In genomic region chr10:80114341-80115284, GRCm38 (mm10) we compare ENCODE assay signal across 8 mouse cellular contexts. TPM values are rescaled to one million over a fixed set of nuclear protein-coding genes. Genes with fewer than 3 reads are reported as not detected.
DNase-seq lines count a peak whose midpoint lies in the region; ATAC-seq lines count a peak whose summit lies in the region.

No protein-coding gene starts in this region.

- ATAC-seq in common myeloid progenitor, adult 5-6 weeks (replicated peaks; ENCODE audit: low read depth, poor library complexity, severe bottlenecking): peak; percentile 52
- ATAC-seq in megakaryocyte-erythroid progenitor cell, adult 5-6 weeks (replicated peaks; ENCODE audit: low FRiP score, low TSS enrichment, poor library complexity, severe bottlenecking): peak; percentile 53

- DNase-seq in WW6 (ENCODE audit: low read depth, low spot score): peak; percentile 71
- DNase-seq in gastrocnemius, adult 8-10 months (ENCODE audit: low spot score in 2 of 2): peak; percentile 86 to 87
- peak; percentile 94 for DNase-seq in induced T-regulatory cell, adult 2 months (ENCODE audit: low read depth)
- peak; percentile 89 for DNase-seq in left cerebral cortex, postnatal 14 days (ENCODE audit: low spot score in 2 of 2)
- peak; percentile 90 for DNase-seq in right cerebral cortex, postnatal 14 days
- DNase-seq in urinary bladder, postnatal 36 days (ENCODE audit: low spot score in 2 of 2): peak; percentile 88 to 91

- intact Hi-C loops in left cerebral cortex, postnatal 14 days (cut with DNase I): loop anchor here (1.0 to 5.0 kb wide), 2 partner anchors 60 to 117 kb away; partner anchors contain the start of gene Abca7

RNA-seq across cellular contexts. Expression of gene Stk11, which starts 1.0 kb away (rescaled TPM):
- 102 and 139 TPM in 2 replicates for total RNA-seq in common myeloid progenitor, adult 5-6 weeks (2017)
- total RNA-seq in gastrocnemius, adult 8-10 months (2022): 100 to 1,000 TPM; 157 to 173 (median 162) TPM
- 10 to 100 TPM; 86.2 to 90.8 TPM for total RNA-seq in left cerebral cortex, postnatal 14 days (2021)
- 152 and 213 TPM in 2 replicates for total RNA-seq in megakaryocyte-erythroid progenitor cell, adult 5-6 weeks (2014; fragmentation: Nextera tagmentation)
- total RNA-seq in megakaryocyte-erythroid progenitor cell, adult 5-6 weeks (2017): 116 and 174 TPM in 2 replicates

RNA-seq across cellular contexts. Expression of gene Sbno2, which starts 9.2 kb away (rescaled TPM):
- 16.2 and 22.3 TPM in 2 replicates for total RNA-seq in common myeloid progenitor, adult 5-6 weeks (2017)
- total RNA-seq in gastrocnemius, adult 8-10 months (2022): 1 to 10 TPM; 4.8 to 5.7 (median 5.3) TPM
- 10 to 100 TPM; 19.2 to 19.3 TPM for total RNA-seq in left cerebral cortex, postnatal 14 days (2021)
- total RNA-seq in megakaryocyte-erythroid progenitor cell, adult 5-6 weeks (2014; fragmentation: Nextera tagmentation): 34.4 and 39.7 TPM in 2 replicates
- total RNA-seq in megakaryocyte-erythroid progenitor cell, adult 5-6 weeks (2017): 12.1 and 12.9 TPM in 2 replicates

RNA-seq across cellular contexts. Expression of gene Atp5d, which starts 23.8 kb away (rescaled TPM):
- 52.3 and 60.0 TPM in 2 replicates for total RNA-seq in common myeloid progenitor, adult 5-6 weeks (2017)
- total RNA-seq in gastrocnemius, adult 8-10 months (2022): 100 to 1,000 TPM; 525 to 571 (median 544) TPM
- 100 to 1,000 TPM; 403 to 424 TPM for total RNA-seq in left cerebral cortex, postnatal 14 days (2021)
- total RNA-seq in megakaryocyte-erythroid progenitor cell, adult 5-6 weeks (2014; fragmentation: Nextera tagmentation): 282 and 325 TPM in 2 replicates
- total RNA-seq in megakaryocyte-erythroid progenitor cell, adult 5-6 weeks (2017): 29.3 and 49.3 TPM in 2 replicates

RNA-seq across cellular contexts. Expression of gene Cbarp, which starts 26.0 kb away (rescaled TPM):
- 0.41 and 0.73 TPM in 2 replicates for total RNA-seq in common myeloid progenitor, adult 5-6 weeks (2017)
- total RNA-seq in gastrocnemius, adult 8-10 months (2022): 1 to 10 TPM; 1.9 to 4.0 (median 2.9) TPM
- 100 to 1,000 TPM; 437 to 473 TPM for total RNA-seq in left cerebral cortex, postnatal 14 days (2021)
- 5.2 and 10.5 TPM in 2 replicates for total RNA-seq in megakaryocyte-erythroid progenitor cell, adult 5-6 weeks (2014; fragmentation: Nextera tagmentation)
- total RNA-seq in megakaryocyte-erythroid progenitor cell, adult 5-6 weeks (2017): 3.7 TPM in 1 of 2 replicates, not detected in the other

RNA-seq across cellular contexts. Expression of gene Midn, which starts 33.5 kb away (rescaled TPM):
- 15.8 and 18.4 TPM in 2 replicates for total RNA-seq in common myeloid progenitor, adult 5-6 weeks (2017)
- total RNA-seq in gastrocnemius, adult 8-10 months (2022): 10 to 100 TPM; 20.8 to 36.0 (median 29.5) TPM
- 10 to 100 TPM; 94.0 to 96.3 TPM for total RNA-seq in left cerebral cortex, postnatal 14 days (2021)
- total RNA-seq in megakaryocyte-erythroid progenitor cell, adult 5-6 weeks (2014; fragmentation: Nextera tagmentation): 30.9 and 34.0 TPM in 2 replicates
- total RNA-seq in megakaryocyte-erythroid progenitor cell, adult 5-6 weeks (2017): 9.4 and 10.5 TPM in 2 replicates

Comparison
In these comparisons a context has a peak if more than half of its experiments do, and no peak if none do; other contexts are left out.
1. Peak in every context shown above with its lines: DNase-seq and ATAC-seq.